Mouse (Mus musculus) urinary bladder, postnatal 14 days (tissue): Measurements from ENCODE around the gene Tuba4a.
"Not testable (repeated sequence)": the region's sequence is repeated elsewhere in the genome, so short reads cannot be mapped to it uniquely, and the experiment has no call there.

Experiments used
- DNase-seq: peaks from one replicate; pipeline ENCODE4 v3.0.0; 2021; ENCODE audit warnings: low spot score

Tuba4a gene

DNA sequence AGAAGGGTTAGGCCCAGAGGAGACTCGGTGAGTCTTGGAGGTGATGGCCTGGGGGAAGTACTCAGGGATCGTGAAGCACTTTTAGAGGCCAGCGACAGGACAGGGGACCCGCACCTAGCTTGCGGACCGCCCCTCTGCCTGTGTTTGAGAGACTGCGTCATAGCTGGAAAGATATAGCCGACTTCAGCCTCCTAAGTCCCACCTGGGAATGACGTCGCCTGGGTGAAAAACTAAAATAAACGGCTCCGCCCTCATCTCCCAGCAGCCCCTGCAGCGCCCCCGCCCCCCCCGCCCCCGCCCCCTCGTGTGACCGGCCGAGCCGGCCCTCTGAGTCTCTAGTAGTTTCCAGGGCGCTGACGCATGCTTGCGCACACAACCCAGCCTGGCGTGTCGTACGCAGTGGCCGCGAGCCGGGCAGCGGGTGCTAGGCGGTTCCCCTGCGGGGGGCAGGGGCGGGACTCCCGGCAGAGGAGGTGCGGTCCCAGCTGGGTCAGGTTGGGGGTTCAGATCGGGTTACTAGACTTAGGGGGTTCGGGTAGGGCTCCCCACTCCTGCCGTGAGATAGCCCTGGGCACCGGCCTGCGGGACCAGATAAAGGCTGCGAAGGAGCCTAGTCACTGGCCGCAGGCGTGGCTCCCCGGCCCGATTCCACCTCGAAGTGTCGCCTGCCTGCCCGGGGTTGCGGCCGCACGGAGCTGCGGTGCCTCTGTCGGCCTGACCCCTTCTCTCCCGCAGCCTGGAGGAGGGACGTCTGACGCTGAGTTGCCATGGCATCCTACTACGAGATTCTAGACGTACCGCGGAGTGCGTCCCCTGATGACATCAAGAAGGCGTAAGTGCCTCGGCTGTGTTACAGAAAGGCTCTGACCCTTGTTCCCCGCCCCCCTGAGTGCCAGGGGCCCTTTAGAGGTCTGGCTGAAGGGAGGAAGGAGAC is 16.7 kb upstream of the Tuba4a start, which contains the start of gene Dnajb2:
TSS of gene Dnajb2 (plus strand) at position 290 of the 934 bp plus-strand sequence.
- peak; percentile 90 for DNase-seq

DNA sequence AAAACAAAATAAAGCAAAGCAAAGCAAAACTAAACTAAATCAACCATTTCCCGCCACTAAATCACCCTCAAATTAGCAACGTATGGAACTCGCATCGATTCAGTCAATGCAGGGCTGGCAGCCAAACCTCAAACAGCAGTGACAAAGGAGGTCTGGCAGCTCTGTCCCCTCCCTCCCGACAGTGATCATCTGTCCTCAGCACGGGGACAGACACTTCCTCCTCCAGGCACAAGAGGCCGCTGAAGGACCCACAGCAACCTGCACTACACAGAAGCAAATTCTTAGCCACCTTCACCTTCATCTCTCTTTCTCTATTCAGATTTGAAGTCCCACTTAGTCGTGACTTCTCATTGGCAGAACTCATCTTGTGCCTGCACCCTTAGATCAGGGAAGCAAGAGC is 14.9 kb upstream of the Tuba4a start:
- no peak for DNase-seq

DNA sequence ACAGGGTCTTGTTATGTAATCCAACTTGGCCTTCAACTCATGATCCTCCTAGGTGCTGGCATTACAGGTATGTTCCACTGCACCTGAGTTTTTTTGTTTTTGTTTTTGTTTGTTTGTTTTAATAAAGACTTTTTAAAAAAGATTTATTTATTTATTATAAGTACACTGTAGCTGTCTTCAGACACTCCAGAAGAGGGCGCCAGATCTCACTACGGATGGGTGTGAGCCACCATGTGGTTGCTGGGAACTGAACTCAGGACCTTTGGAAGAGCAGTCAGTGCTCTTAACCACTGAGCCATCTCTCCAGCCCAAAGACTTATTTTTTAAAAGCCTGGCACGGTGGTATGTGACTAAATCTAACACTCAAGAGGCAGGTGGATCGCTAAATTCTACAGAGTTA is 12.8 kb upstream of the Tuba4a start:
- DNase-seq: not testable (repeated sequence)

DNA sequence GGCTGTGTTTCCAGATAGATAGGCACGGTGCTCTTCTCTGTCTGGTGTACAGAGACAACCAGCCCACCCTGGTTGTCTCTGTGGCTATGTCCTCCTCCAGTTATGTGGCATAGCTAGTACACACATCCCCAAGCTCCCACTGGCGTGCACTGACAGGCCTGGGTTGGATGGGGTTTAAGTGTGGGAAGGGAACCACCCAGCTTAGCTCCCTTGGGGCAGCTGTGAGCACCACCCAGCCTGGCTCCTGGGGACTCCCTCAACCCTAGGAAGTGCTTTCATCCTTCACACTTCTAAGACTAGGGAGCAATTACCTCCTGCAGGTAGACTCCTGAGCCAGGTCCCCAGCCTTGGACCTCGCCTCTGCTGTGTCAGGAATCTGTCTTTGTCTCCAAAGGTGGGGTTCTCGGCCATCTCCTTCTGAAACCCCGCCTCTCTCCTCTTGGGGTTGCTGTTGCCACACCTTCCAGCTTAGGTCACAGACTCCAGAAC is 12.0 kb upstream of the Tuba4a start, which contains the start of gene A630095N17Rik:
TSS of gene A630095N17Rik (minus strand) at position 439 of the 489 bp plus-strand sequence.
- no peak for DNase-seq

DNA sequence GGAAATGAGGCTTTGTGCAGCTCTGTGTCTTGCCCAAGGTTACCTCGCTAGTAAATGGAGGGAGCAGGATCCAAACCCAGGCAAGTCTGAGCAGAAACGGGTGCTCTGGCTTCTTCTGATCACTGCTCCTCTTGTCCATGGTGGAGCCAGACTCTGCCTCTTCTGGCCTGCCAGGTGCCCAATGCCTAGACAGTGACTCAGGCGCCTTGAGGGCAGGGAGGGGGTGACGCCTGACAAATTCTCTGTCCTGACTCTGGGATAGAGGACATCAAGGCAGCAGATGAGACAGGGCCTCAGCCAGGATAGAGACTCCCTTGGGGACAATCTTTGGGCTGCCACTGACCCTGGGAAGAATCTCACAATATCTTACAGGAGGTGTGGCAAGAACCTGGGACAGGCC is 11.6 kb upstream of the Tuba4a start:
- no peak for DNase-seq

DNA sequence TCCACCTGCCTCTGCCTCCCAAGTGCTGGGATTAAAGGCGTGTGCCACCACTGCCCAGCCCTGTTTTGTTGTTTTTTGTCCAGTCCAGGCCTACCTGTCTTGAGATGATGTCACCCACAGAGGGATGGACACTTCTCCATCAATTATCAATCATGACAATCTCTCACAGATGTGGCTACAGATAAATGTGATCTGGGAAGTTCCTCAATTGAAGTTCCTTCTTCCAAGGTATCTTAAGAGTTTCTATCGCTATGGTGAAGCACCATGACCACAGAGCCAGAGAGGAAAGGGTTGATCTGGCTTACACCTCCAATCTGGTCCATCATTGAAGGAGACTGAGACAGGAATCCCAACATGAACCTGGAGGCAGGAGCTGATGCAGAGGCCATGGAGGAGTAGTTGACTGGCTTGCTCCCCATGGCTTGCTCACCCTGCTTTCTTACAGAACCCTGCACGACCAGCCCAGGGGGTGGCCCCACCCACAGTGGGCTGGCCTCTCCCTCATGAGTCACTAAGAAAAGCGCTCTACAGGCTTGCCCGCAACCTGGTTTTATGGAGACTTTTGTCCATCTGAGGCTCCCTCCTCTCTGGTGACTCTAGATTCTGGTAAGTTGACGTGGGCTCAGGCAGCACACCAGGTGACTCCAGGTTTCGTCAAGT is 10.8 kb upstream of the Tuba4a start:
- DNase-seq: peak; percentile 51

DNA sequence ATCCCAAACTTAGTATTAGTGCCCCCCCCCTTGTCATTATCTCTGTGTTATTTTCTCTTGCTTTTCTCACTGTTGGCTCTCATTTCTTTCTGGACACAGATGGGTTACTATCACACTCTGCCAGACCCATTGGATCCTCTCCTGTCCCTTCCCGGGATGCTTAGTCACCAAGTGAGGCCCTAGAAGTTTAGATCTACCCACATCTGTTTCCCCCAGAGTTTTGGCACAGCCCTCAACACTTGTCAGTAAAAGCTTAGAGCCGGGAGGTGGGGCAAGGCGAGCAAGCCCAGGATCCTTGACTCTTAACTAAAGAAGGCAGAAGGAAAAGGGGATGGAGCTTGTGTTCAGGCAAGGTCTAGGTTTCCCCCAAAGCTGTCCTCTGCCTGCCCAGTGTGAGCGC is 9.5 kb upstream of the Tuba4a start:
- DNase-seq: no peak

DNA sequence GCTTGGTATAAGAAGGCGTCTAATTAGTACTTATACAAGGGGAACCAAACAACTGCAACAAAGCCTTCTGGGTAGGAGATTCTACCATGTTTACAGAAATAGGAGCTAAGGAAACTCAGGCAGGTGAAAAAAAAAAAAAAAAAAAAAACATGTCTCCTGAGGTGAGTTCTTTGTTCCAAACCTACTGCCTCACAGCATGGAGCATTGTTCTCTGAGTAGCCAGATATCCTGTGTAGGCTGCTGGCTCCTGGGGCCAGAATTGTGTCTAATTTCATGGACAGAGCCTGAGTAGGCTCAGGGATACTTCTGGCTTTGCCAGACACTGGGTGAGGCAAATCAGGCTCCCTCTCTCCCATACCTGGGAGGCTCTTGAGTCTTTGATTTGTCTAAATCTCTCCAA is 8.0 kb upstream of the Tuba4a start:
- no peak for DNase-seq

DNA sequence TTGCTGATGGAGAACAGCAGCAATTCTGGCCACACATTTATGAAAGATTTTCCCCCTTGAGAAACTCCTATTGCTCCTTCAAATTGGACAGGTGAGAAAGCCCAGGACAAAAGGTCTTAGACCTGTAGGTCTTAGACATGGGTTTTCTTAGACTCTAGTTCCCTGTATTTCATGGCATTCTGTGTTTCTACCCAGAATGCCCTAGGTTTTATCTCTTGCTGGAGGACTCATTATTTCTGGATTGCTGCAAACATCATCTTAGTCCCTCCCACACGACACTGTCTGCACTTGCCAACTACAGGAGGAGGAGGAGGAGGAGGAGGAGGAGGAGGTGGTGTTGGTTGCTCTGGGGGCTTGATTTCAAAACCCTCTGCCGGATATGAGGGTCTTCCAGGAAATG is 6.5 kb upstream of the Tuba4a start:
- DNase-seq: no peak

DNA sequence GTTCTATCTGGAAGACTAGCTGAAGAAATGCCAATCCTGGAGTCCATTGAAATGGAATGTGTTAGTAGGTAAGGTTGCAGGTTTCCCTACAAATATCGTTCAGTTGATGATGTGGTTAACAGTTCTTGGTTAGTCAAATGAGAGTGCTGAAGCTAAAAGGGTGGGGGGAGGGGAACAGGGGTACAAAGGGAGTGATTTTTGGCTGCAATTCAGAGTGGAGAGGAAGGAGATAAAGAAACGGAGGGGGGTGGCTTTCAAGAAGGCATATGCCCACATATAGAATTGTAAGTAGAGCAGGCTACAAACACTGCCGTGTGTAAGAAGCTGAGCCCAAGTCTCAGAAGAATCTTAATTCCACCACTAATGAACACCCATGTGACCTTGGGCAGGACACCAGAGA is 5.8 kb upstream of the Tuba4a start:
- DNase-seq: no peak

DNA sequence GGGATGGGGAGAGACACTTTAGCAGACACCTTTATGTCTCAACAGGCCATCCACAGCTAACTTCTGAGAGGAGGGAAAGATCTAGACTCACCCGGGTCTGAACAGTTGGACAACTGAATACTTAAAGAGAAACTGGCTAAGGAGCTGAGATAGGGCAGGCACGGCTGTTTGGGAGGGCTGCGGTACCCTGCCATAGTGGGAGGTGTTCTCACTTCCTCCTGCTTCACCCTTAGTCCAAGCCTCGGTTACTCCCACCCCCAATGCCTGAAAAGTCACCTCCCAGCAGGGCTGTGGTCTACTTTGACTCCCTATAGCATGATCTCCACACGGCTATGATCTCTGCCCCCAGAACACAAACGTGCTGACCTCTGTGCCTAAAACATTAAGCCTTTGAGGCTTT is 3.9 kb upstream of the Tuba4a start:
- DNase-seq: no peak

DNA sequence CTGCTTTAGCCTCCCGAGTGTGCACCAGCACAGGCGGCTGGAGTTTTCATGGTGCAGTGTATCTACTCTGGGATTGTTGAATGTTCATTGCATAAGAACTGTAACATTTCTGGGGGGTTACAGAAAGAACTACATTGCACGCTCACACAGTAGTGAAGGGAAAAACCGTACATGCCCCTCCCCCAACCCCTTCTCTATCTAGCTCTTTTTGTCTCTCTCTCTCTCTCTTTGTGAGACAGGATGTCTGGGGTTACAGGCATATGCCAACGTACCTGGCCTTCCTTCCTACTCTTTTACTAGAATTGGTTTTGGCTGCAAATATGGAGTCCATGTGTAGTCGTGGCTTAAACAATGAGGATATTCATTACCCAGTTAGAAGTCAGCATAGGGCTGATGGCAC is 3.3 kb upstream of the Tuba4a start:
- DNase-seq: no peak

DNA sequence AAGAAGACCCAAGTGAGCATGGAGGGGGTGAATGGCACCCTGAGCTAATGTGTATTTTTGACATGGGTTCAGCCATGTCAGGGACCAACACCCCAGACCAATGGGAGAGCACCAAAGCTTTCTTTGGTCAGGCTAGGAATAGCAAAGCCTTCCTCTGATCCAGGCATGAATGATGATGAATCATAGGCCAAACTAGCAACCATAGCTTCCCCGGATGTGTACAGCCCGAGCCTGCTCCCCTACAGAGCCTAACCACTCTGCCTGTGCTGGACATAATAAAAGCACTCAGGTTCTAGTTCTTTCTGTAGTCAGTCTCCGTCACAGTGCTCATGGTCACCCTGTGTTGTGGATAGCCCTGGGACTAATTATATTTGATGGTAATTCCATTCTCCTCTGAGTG is 1.9 kb upstream of the Tuba4a start:
- DNase-seq: no peak

DNA sequence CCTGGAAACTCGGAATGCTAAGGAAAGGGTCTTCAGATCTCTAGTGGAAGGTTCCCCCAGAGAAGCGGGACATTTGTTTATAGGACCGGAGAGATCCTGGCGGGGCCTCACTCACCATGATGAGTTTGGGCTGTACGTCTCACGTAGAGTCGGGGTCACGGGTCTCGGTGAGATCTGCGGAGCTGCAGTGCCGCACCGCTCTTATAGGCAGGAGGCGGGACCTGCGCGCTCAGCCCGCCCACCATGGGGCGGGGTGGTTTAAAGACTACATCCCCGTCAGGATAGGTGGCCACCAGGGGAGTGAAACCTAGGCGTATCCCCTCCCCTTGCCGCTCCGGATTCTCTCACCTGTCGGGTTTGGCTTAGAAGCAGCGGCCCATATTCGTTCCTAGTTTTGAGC is 587 bp downstream of the Tuba4a start:
- DNase-seq: peak; percentile 91

DNA sequence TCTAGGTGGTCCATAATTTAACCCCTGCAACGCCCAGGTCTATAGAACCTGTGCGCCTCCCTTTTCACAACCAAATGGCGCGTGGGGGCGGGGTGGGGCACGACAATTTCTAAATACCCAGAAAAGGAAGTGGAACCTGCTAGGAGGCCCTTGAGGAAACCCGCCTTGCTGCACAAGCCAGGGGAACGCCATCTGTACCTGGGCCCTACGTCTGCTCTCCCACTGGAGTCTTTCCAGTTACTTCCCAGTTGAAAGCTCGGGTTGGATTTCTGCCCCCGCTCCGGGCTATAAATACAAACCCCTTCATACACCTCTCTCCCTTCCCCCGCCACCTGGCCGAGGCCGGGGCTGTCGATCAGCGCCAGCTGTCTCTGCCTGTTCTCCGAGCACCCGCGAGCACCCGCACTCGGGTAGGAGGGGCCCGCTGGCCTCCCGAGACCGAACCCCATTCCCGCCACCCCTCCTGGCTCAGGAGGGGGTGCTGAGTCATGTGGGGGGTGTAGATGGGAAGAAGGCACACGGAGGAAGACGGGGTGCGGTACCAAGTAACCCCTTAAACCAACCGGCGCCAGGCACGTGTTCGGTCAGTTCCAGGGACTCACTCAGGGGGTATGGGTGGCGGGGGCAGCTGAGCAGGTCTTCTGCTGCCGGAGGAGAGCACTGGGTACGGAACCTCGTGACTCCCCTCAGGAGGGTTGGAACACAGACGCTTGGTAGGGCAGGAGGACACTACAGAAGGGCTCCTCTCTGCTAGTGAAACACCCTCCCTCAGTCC is 1.3 kb downstream of the Tuba4a start:
- peak; percentile 38 for DNase-seq

DNA sequence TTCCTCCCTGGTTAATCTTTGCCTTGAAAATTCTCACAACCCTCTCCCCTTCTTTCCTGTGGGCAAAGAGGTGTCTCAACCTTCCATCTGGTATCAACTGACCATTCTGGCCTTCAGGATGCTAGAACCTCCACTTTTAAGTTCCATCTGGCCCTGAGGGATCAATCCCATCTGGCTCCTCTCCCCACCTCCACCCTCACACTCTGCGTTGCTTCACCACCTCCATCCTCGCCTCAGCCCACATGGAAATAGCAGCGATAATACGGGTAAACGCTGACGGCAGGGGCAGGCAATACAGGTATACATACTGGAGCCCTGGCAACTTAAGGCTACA is 1.8 kb downstream of the Tuba4a start:
- no peak for DNase-seq

DNA sequence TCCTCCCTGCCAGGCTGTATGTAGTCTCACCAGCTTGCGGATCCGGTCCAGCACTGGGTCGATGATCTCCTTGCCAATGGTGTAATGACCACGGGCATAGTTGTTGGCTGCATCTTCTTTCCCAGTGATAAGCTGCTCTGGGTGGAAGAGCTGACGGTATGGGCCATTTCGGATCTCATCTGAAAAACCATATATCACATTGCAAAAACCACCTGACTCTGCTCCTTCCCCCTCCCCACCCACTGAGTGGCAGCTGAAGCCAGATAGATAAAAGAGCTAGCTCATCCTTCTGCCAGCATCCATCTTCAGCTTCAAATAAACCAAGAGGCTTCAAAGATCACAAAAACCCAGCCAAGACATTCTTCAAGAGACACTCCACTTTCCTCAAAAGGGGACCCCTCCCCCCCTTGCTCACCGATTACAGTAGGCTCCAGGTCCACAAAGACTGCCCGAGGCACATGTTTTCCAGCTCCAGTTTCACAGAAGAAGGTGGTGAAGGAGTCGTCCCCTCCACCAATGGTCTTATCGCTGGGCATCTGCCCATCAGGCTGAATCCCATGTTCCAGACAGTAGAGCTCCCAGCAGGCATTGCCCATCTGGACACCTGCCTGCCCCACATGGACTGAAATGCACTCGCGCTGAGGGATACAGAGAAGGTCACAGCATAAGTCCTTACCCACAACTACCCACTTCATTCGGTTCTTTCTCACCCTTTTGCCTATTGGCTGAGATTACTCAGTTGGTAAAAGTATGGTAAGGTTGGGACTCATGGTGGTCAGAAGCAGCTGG is 2.7 kb downstream of the Tuba4a start:
- DNase-seq: no peak

DNA sequence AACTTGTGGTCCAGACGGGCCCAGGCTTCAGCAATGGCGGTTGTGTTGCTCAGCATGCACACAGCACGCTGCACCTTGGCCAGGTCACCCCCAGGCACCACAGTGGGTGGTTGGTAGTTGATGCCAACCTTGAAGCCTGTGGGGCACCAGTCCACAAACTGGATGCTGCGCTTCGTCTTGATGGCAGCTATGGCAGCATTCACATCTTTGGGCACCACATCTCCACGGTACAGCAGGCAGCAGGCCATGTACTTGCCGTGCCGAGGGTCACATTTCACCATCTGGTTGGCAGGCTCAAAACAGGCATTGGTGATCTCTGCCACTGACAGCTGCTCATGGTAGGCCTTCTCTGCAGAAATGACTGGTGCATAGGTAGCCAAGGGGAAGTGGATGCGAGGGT is 3.9 kb downstream of the Tuba4a start:
- DNase-seq: no peak

DNA sequence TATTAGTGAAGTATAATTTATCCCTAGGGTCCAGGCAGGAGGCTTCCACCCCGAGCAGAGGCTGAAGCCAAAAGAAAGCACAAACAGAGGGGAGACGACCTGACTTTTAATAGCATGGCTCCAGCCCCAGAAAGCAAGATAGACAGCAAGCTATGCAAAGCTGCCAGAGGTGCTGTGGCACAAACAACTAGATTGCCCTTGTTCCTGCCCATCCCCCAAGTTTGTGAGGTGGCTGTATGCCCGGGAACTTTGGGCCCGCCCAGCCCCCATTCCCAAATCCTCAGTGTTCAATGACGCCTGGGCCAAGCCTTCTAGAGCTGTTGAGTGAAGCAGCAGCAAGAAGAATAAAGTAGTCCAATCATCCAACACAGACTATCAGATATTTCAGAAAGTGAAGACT is 4.8 kb downstream of the Tuba4a start:
- DNase-seq: peak; percentile 38

DNA sequence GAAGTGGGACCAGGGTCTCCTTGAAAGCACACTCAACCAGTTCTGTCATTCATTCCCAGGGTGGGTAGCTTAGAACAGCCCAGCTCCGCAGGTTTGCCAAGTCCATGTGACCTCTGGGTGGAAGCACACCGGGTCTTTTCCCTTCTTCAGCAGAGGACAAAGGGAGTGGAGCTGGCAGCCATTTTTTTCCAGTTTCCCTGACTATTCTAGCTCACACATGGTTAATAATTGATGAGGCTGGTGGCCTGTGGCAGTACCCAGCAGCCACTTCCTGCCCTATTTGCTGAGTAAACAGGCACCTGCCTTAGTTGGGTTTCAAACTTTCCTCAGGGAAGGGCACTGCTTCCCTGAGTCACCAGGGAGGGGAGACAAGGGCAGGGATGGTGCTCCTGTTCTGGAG is 5.2 kb downstream of the Tuba4a start:
- DNase-seq: no peak

DNA sequence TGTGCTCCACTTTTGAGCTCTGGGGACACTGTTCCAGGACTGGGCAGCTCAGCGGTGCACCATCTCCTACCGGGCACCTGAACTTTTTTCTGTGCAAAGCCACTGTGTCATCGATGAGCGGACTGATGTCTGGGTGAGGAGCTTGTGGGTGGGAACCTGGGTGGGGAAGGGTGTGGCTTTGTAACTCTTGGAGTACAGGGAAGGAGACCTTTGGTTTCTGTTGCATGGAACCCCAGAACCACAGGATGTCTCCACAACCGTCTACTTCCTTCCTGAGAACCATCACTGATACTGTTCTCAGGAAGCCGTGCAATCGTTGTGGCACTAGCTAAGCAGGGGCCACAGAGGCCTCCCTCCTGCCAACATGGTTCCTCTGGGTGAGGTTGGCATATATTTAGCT is 6.6 kb downstream of the Tuba4a start:
- no peak for DNase-seq

DNA sequence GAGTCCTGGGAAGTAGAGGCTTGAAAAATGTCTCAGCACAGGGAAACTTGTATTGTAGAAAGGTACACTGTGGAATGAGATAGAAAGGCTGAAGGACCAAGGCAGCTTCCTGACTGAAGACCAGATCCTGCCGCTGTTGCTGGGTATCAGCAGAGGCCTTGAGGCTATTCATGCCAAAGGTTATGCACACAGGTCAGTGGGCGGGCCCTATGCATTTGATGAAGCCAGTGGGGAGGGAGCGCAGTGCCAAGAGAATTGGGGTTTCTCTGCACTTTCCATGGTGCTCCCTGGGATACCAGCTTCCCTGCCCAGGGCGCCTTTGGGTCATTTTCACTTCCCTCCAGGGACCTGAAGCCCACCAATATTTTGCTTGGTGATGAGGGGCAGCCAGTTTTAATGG is 7.1 kb downstream of the Tuba4a start:
- DNase-seq: no peak
